Mouse (Mus musculus): ENCODE data around the gene Capn2. TPM values are rescaled to one million over a fixed set of nuclear protein-coding genes. Genes with fewer than 3 reads are reported as not detected.

Capn2 gene
- polyA plus RNA-seq, 1 experiment from 2014 or later: 93.9 TPM

DNA sequence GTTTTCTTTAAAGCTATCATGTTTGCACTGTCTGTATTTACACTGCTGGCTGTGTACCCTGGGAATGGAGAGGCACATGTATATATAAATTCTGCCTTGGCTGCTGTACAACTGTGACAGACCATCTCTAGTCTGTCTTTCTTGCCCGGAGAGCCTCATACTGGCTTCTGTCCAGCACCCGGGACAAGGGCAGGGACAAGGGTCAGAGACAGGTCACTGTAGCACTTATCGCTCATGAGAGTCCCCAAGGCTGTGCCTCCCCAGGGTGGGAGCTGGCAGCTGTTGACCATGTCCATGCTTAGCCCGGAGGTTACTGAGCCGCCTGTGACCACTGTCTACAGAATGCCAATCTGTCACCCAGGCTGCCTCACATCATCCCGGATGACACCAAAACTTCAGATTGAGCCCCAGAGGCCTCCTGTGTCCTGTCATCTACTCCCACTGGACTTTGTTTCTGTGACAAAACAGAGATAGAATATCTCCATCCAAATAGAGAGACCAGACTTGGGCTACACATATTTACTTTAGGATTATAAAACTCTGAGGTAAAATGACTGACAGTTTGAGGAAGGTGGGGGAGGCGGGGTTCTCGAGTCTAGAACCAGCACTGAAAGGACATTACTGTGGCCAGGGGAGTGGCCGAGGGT, 17.8 kb downstream of the Capn2 start:
- no peaks in the 10 kb centered on the region for H3K27me3 ChIP-seq (replicated peaks; ENCODE audit: control insufficient read depth, insufficient read depth, low read length)
- no peak overlapping the region for H3K4me2 ChIP-seq (ENCODE audit: low read length)
- no peak overlapping the region for H3K4me3 ChIP-seq (ENCODE audit: low read length)
- H3K9me3 ChIP-seq (ENCODE audit: control insufficient read depth, low read length): no peaks in the 10 kb centered on the region
- no peak overlapping the region for H3K9ac ChIP-seq (ENCODE audit: low read depth, low read length)
- H3K36me3 ChIP-seq (ENCODE audit: control insufficient read depth, insufficient read depth, low read length): no peaks in the 10 kb centered on the region
- 67% methylated on average over 9 of the region's 9 CpGs for WGBS
- H3K27ac ChIP-seq (ENCODE audit: low read depth, low read length): no peak overlapping the region
- peaks cover 7% of the 10 kb centered on the region for H3K4me1 ChIP-seq (ENCODE audit: control insufficient read depth, insufficient read depth, low read depth, low read length)
- ATAC-seq: no peak

DNA sequence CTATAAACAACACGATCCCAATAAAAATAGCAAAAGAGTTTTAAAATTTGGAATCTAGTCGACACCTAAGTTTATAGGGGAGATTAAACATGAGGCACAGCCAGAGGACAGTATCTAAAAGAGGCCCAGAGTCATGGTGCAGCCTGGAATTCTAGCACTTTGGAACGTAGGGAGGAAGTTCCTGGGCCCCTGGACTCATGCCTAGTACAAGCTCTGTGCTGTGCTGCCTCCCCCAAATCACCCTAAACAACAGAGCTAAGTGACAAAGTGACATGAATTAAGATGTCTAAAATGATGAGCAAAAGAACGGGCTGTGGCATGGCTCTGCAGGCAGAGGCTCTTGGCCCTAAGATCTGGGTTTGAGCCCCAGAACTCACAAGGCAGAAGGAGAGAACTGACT, 19.7 kb downstream of the Capn2 start:
- no peak overlapping the region for H3K4me3 ChIP-seq (ENCODE audit: low read length)
- H3K27ac ChIP-seq (ENCODE audit: low read depth, low read length): no peak overlapping the region
- H3K36me3 ChIP-seq (ENCODE audit: control insufficient read depth, insufficient read depth, low read length): no peaks in the 10 kb centered on the region
- H3K4me1 ChIP-seq (ENCODE audit: control insufficient read depth, insufficient read depth, low read depth, low read length): no peaks in the 10 kb centered on the region; the same call in 1 of the 2 replicates
- no peak for ATAC-seq
- H3K27me3 ChIP-seq (replicated peaks; ENCODE audit: control insufficient read depth, insufficient read depth, low read length): no peaks in the 10 kb centered on the region
- WGBS: 62% methylated on average over 4 of the region's 4 CpGs
- no peak overlapping the region for H3K4me2 ChIP-seq (ENCODE audit: low read length)
- H3K9ac ChIP-seq (ENCODE audit: low read depth, low read length): no peak overlapping the region
- no peaks in the 10 kb centered on the region for H3K9me3 ChIP-seq (ENCODE audit: control insufficient read depth, low read length)

DNA sequence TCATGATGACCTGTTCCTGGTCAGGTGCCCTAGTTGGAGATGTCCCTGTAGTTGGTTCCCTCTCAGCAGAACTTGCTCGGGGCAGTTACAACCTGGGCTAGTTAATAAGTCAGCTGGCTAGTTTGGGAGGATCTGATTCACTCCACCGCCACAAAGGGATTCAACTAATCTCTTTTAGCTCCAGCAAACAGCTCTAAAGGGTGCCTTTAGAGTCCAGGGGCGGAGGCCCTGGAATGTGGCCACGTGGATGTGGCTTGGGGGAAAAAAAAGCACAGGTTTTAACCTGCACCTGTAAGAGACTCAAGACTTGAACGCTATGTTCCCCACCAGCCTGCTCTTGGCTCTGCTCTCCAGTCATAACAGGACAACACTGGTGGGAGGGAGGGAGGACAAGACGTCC, 20.7 kb downstream of the Capn2 start:
- Histone ChIP-seq H3K9me3 (ENCODE audit: control insufficient read depth, low read length) (no peaks in the 10 kb centered on the region), H3K4me3 (ENCODE audit: low read length) (no peak overlapping the region), H3K27me3 (replicated peaks; ENCODE audit: control insufficient read depth, insufficient read depth, low read length) (no peaks in the 10 kb centered on the region), H3K36me3 (ENCODE audit: control insufficient read depth, insufficient read depth, low read length) (no peaks in the 10 kb centered on the region; the same call in 1 of the 2 replicates), H3K4me1 (ENCODE audit: control insufficient read depth, insufficient read depth, low read depth, low read length) (no peaks in the 10 kb centered on the region; the same call in 1 of the 2 replicates), H3K4me2 (ENCODE audit: low read length) (no peak overlapping the region), H3K9ac (ENCODE audit: low read depth, low read length) (no peak overlapping the region), H3K27ac (ENCODE audit: low read depth, low read length) (no peak overlapping the region)
- 66% methylated on average over 6 of the region's 6 CpGs for WGBS
- ATAC-seq: no peak

DNA sequence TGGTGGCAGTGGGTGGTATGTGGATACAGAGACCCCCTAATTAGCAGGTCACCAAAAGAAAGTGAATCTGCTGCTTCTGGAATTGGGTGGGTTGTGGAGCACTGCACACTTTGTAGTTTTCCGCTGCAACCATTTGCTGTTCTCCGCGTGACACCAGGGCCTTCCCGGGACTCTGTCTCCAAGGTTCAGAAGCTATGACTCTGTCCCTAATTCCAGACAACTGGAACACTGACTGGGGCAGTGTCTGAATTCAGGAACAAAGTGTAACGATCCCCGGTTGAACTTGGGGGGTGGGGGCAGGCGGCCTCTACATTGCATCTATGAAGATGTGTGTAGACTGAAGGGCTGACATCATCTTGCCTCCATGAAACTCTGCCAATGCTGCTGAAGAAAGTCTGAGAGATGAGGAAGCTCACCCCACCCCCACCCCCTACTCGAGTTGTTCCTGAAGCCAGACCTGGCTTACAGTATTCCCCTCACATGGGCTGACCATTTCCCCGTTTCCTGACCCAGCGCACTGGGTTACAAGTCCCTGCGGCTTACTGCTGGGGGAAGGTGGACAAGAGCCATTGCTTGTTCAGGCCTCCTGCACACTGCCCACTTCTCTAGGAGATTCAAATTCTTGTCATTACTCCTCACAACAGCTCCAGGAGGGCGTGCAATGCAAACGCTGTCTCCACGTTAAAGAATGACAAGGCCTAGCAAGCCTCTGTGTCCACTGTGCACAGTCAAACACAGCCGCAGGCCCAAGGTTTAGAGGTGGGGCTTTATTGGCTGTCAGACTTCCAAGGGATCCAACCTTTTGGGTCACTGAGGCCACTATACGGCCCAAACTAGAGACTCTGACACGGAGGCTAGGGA, 22.9 kb downstream of the Capn2 start:
- WGBS: 70% methylated on average over 17 of the region's 17 CpGs
- Histone ChIP-seq H3K4me1 (ENCODE audit: control insufficient read depth, insufficient read depth, low read depth, low read length) (peaks cover 4% of the 10 kb centered on the region; the same call in 1 of the 2 replicates), H3K9ac (ENCODE audit: low read depth, low read length) (no peak overlapping the region), H3K36me3 (ENCODE audit: control insufficient read depth, insufficient read depth, low read length) (peaks cover 4% of the 10 kb centered on the region; the same call in 1 of the 2 replicates), H3K4me2 (ENCODE audit: low read length) (no peak overlapping the region), H3K4me3 (ENCODE audit: low read length) (no peak overlapping the region), H3K27me3 (replicated peaks; ENCODE audit: control insufficient read depth, insufficient read depth, low read length) (no peaks in the 10 kb centered on the region), H3K9me3 (ENCODE audit: control insufficient read depth, low read length) (no peaks in the 10 kb centered on the region), H3K27ac (ENCODE audit: low read depth, low read length) (no peak overlapping the region)
- no peak for ATAC-seq

DNA sequence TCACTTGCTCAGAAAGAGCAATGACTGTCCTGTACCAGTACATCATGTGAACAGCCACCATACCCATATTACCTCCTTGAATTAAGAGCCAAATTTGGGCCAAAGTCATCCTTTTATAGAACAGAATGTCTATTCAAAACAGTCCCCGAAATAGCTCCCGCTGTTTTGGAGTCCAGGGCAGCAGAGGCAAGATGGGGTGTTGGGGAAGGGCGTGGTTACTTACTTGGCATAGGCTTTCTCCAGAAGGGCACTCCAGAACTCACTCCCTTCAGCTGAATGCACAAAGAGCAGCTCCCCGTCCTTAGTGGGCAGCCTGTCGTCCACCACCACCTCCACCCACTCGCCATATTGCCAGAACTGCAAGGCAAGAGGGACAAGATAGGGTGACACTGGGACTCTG, 25.6 kb downstream of the Capn2 start:
- ATAC-seq: no peak
- 96% methylated on average over 6 of the region's 6 CpGs for WGBS
- Histone ChIP-seq H3K4me1 (ENCODE audit: control insufficient read depth, insufficient read depth, low read depth, low read length) (peaks cover 4% of the 10 kb centered on the region; the same call in 1 of the 2 replicates), H3K9me3 (ENCODE audit: control insufficient read depth, low read length) (no peaks in the 10 kb centered on the region), H3K4me2 (ENCODE audit: low read length) (no peak overlapping the region), H3K27me3 (replicated peaks; ENCODE audit: control insufficient read depth, insufficient read depth, low read length) (no peaks in the 10 kb centered on the region), H3K36me3 (ENCODE audit: control insufficient read depth, insufficient read depth, low read length) (peaks cover 19% of the 10 kb centered on the region; the same call in 1 of the 2 replicates), H3K4me3 (ENCODE audit: low read length) (no peak overlapping the region), H3K27ac (ENCODE audit: low read depth, low read length) (no peak overlapping the region), H3K9ac (ENCODE audit: low read depth, low read length) (no peak overlapping the region)

DNA sequence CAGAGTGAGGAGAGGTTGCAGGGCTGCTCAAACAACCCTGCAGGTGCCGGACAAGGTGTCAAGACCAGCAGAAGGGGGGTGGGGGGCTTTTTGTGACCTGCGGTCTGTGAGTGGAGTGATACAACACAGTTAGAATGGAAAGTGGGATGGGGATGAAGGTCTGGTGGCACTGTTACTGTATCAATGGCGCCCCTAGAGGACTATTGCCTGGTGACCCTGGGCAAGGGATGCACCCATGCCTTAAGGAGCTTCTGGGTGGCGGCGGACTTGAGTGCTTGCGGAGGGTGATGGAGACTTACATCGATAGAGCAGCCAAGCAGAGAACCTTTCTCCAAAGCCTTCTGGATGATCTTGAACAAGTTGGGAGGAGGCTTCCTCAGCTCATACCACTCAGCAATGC, 26.8 kb downstream of the Capn2 start:
- H3K36me3 ChIP-seq (ENCODE audit: control insufficient read depth, insufficient read depth, low read length): peaks cover 24% of the 10 kb centered on the region
- no peaks in the 10 kb centered on the region for H3K27me3 ChIP-seq (replicated peaks; ENCODE audit: control insufficient read depth, insufficient read depth, low read length)
- peak overlapping the region; percentile 48; the same call in 1 of the 2 replicates for H3K27ac ChIP-seq (ENCODE audit: low read depth, low read length)
- 80% methylated on average over 7 of the region's 7 CpGs for WGBS
- peaks cover 4% of the 10 kb centered on the region; the same call in 1 of the 2 replicates for H3K4me1 ChIP-seq (ENCODE audit: control insufficient read depth, insufficient read depth, low read depth, low read length)
- ATAC-seq: no peak
- no peak overlapping the region for H3K4me2 ChIP-seq (ENCODE audit: low read length)
- H3K4me3 ChIP-seq (ENCODE audit: low read length): no peak overlapping the region
- H3K9ac ChIP-seq (ENCODE audit: low read depth, low read length): no peak overlapping the region
- H3K9me3 ChIP-seq (ENCODE audit: control insufficient read depth, low read length): no peaks in the 10 kb centered on the region

DNA sequence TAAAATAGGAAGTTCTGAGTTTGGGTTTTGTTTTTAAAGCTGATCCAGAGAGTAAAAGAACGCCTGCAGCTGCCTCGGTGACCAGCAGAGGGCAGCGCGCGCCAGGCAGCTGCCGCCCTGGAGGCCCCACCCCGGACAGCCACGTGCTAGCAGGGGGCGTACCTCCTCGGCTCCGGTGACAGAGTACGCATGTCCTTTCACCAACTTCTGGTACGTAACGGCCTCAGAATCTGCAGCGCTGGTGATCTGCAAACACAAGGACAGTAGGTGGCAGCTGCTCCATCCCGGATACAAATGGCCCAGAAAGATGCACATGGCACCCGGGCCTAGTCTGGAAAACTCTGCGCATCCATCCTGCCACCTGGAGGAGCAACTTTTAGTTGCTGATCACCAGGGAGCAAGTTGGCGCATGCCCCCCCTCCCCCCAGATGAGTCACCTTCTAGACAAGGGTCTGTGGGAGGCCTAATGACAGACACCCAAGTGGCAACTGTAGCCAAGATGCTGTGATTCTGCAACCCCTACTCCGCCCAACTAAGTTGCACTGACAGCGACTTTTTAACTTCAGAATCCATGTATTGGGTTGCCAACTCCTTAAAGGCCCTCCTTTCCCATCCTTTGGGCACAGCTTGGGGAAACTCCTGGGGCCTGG, 27.5 kb downstream of the Capn2 start:
- peak; percentile 95 for ATAC-seq
- Histone ChIP-seq H3K27ac (ENCODE audit: low read depth, low read length) (peak overlapping the region; percentile 48), H3K9me3 (ENCODE audit: control insufficient read depth, low read length) (no peaks in the 10 kb centered on the region), H3K36me3 (ENCODE audit: control insufficient read depth, insufficient read depth, low read length) (peaks cover 30% of the 10 kb centered on the region), H3K9ac (ENCODE audit: low read depth, low read length) (peak overlapping the region; percentile 24; the same call in 1 of the 2 replicates), H3K4me1 (ENCODE audit: control insufficient read depth, insufficient read depth, low read depth, low read length) (peaks cover 4% of the 10 kb centered on the region; the same call in 1 of the 2 replicates), H3K4me3 (ENCODE audit: low read length) (peak overlapping the region; percentile 19; the same call in 1 of the 2 replicates), H3K4me2 (ENCODE audit: low read length) (peak overlapping the region; percentile 57), H3K27me3 (replicated peaks; ENCODE audit: control insufficient read depth, insufficient read depth, low read length) (no peaks in the 10 kb centered on the region)
- WGBS: 10% methylated on average over 21 of the region's 21 CpGs

DNA sequence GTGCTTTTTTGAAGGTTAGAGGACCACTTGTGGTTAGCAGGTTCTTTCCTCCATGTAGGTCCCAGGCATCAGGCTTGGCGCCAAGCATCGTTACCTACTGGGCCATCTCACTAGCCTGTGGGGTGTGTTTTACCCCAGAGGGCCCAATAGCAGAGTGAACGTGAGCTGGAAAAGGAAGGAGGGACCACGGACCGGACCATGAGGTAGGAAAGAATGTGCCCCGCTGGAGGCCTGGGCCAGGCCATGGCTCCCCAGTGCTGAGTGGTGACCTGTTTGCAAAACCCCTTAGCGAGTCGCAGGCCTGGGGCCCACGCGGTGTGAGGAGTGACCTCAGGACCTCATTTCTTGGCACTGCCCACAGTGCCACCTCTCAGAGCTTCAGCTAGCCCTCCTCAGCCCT, 28.9 kb downstream of the Capn2 start:
- H3K27ac ChIP-seq (ENCODE audit: low read depth, low read length): no peak overlapping the region
- H3K9ac ChIP-seq (ENCODE audit: low read depth, low read length): no peak overlapping the region
- H3K27me3 ChIP-seq (replicated peaks; ENCODE audit: control insufficient read depth, insufficient read depth, low read length): no peaks in the 10 kb centered on the region
- WGBS: 93% methylated on average over 10 of the region's 10 CpGs
- peaks cover 39% of the 10 kb centered on the region for H3K36me3 ChIP-seq (ENCODE audit: control insufficient read depth, insufficient read depth, low read length)
- H3K9me3 ChIP-seq (ENCODE audit: control insufficient read depth, low read length): no peaks in the 10 kb centered on the region
- H3K4me1 ChIP-seq (ENCODE audit: control insufficient read depth, insufficient read depth, low read depth, low read length): peaks cover 4% of the 10 kb centered on the region; the same call in 1 of the 2 replicates
- H3K4me2 ChIP-seq (ENCODE audit: low read length): no peak overlapping the region
- no peak for ATAC-seq
- H3K4me3 ChIP-seq (ENCODE audit: low read length): no peak overlapping the region

DNA sequence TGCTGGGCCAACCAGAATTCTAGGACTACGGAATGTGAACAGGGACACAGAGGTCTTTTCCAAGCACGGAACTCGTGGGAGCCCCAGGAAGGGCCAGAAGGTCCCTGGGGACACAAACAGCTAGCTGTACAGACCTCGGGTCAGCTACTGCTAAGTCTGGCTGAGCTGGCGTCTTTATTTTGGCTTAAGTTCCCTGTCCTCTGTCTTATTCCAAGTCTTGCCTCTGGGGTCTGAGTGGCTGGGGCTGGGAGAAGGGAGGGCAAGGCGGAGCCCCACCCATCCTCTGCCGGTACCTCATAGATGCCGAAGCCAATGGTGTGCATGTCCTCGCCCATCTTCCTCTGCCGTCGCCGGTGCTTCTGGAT, 33.5 kb downstream of the Capn2 start:
- ATAC-seq: no peak
- peaks cover 55% of the 10 kb centered on the region for H3K36me3 ChIP-seq (ENCODE audit: control insufficient read depth, insufficient read depth, low read length)

More for the DNA sequence above, 33.5 kb downstream of the Capn2 start:
- WGBS: 92% methylated on average over 12 of the region's 12 CpGs
- H3K27ac ChIP-seq (ENCODE audit: low read depth, low read length): no peak overlapping the region
- no peaks in the 10 kb centered on the region for H3K9me3 ChIP-seq (ENCODE audit: control insufficient read depth, low read length)
- H3K27me3 ChIP-seq (replicated peaks; ENCODE audit: control insufficient read depth, insufficient read depth, low read length): no peaks in the 10 kb centered on the region
- H3K4me3 ChIP-seq (ENCODE audit: low read length): no peak overlapping the region
- no peaks in the 10 kb centered on the region for H3K4me1 ChIP-seq (ENCODE audit: control insufficient read depth, insufficient read depth, low read depth, low read length)
- H3K4me2 ChIP-seq (ENCODE audit: low read length): no peak overlapping the region
- H3K9ac ChIP-seq (ENCODE audit: low read depth, low read length): no peak overlapping the region

Data from hindbrain, embryonic 16.5 days (tissue).